Mouse (Mus musculus) midbrain, embryonic 13.5 days (tissue): ENCODE measurements at regions not wholly inside any gene's neighbourhood (a gene's known extent, or its start where the extent isn't known, plus 50 kb on each side); places are given as distances from the start of the nearest gene placed in this dataset. TPM values are rescaled to one million over a fixed set of nuclear protein-coding genes. Genes with fewer than 3 reads are reported as not detected.

Experiments
- ATAC-seq: fragments of 200-750 bp; cut with Nextera tagmentation; 2 replicates; pipeline ENCODE4 v1.8.0; 2017; ENCODE audit warnings: mild to moderate bottlenecking, moderate TSS enrichment, moderate library complexity
- H3K27ac ChIP-seq: fragments of 300-500 bp; sonication (generic); 2 replicates; pipeline ENCODE4 v1.5.1; 2015; ENCODE audit warnings: inconsistent platforms, mild to moderate bottlenecking, moderate library complexity
- H3K27me3 ChIP-seq: fragments of 300-500 bp; sonication (generic); 2 replicates; pipeline ENCODE4 v1.6.1; 2015; ENCODE audit warnings: mild to moderate bottlenecking, inconsistent platforms
- H3K36me3 ChIP-seq: fragments of 300-500 bp; sonication (generic); 2 replicates; pipeline ENCODE4 v1.6.1; 2015; ENCODE audit warnings: mild to moderate bottlenecking, inconsistent platforms
- H3K4me1 ChIP-seq: fragments of 300-500 bp; sonication (generic); replicated peaks from 2 replicates; pipeline ENCODE4 v1.6.1; 2015; ENCODE audit warnings: inconsistent platforms
- H3K4me2 ChIP-seq: fragments of 300-500 bp; sonication (generic); replicated peaks from 2 replicates; pipeline ENCODE4 v1.6.1; 2015; ENCODE audit warnings: moderate library complexity, mild to moderate bottlenecking, inconsistent platforms
- H3K4me3 ChIP-seq: fragments of 300-500 bp; sonication (generic); replicated peaks from 2 replicates; pipeline ENCODE4 v1.5.1; 2015; ENCODE audit warnings: mild to moderate bottlenecking, inconsistent platforms
- H3K9ac ChIP-seq: fragments of 300-500 bp; sonication (generic); replicated peaks from 2 replicates; pipeline ENCODE4 v1.6.1; 2015; ENCODE audit warnings: mild to moderate bottlenecking, inconsistent platforms
- H3K9me3 ChIP-seq: fragments of 300-500 bp; sonication (generic); 2 replicates; pipeline ENCODE4 v1.6.1; 2016; ENCODE audit warnings: mild to moderate bottlenecking, inconsistent platforms
- whole genome bisulfite sequencing: fragments of 180-500 bp; shearing (Covaris S2); methylation state at CpG from one replicate; pipeline ENCODE4 v1.1.7; 2015; 5-methylcytosine and 5-hydroxymethylcytosine counted together
- microRNA-seq: library from miRNA; unstranded; fragments of <30 nt; microRNA quantifications from one replicate; pipeline ENCODE4, GENCODE M21; 2016

DNA sequence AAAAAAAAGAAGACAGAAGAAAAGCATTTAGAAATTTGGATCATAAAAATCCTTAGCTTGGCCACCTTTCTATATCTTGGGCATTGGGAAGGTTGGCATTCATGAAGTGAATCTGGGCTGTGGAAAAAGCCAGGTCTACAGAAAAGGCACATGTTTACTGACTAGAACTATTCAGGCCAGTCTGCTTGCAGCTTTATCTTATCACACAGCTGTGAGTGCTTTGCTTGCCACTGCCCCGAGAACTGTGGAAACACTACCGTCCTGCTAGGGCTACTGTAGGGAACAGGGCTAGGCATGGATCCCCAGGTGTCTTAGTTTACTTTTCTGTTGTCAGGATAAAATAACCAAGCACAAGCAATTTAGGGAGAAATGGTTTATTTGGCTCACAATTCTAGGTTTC, 63.4 kb upstream of the Med14 start:
- Histone ChIP-seq H3K9me3 (no peaks in the 10 kb centered on the region), H3K36me3 (peaks cover 4% of the 10 kb centered on the region; the same call in 1 of the 2 replicates), H3K9ac (no peak overlapping the region), H3K4me1 (no peaks in the 10 kb centered on the region), H3K4me3 (no peak overlapping the region), H3K27me3 (no peaks in the 10 kb centered on the region), H3K4me2 (no peak overlapping the region), H3K27ac (no peak overlapping the region)
- ATAC-seq = no peak
- 93% methylated on average over 2 of the region's 2 CpGs for WGBS

DNA sequence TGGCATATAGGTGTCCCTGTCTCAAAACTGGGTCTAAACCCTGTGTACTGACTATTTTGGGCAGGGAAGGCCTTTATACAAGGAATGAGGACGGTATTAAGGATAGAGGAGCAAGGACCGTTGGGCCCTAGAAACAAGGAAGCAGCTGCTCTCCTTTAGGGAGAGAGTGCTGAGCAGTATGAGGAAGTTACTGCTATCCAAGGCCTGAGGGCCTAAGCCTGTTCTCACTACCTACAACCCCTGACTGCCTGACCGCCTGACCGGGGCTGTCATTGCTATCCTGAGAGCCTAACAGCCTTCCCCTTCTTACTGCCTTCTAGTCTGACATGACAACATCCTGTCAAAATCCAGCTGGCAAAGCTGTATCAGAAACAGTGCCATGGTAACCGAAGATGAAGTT, 62.6 kb upstream of the Med14 start:
- Histone ChIP-seq H3K27ac (no peak overlapping the region), H3K9me3 (no peaks in the 10 kb centered on the region), H3K36me3 (peaks cover 4% of the 10 kb centered on the region; the same call in 1 of the 2 replicates), H3K4me1 (no peaks in the 10 kb centered on the region), H3K4me2 (no peak overlapping the region), H3K4me3 (no peak overlapping the region), H3K27me3 (no peaks in the 10 kb centered on the region), H3K9ac (no peak overlapping the region)
- 87% methylated on average over 5 of the region's 5 CpGs for WGBS
- ATAC-seq = no peak

DNA sequence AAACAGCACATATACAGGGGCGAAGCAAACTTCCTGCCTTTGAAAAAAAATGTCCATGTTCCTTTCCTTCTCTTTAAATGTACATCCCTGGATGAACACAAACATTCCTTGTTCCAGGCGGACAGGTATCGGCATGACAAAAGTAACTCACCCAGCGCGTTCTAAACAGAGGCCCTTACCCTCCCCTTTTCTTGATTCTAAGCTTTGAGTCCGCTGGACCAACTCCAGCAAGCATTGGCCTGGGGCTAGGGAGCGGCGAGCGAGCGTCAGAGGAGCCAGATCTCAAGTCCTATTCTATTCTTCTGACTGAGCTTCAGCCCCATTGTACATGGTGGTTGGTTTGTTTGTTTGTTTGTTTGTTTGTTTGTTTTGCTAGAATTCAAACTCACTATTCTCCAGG, 60.9 kb upstream of the Med14 start:
- no peak overlapping the region for H3K4me3 ChIP-seq
- H3K4me1 ChIP-seq = no peaks in the 10 kb centered on the region
- 81% methylated on average over 10 of the region's 10 CpGs for WGBS
- no peaks in the 10 kb centered on the region for H3K9me3 ChIP-seq
- no peak overlapping the region for H3K27ac ChIP-seq
- no peak overlapping the region for H3K9ac ChIP-seq
- H3K36me3 ChIP-seq = peaks cover 4% of the 10 kb centered on the region; the same call in 1 of the 2 replicates
- no peak overlapping the region for H3K4me2 ChIP-seq
- H3K27me3 ChIP-seq = no peaks in the 10 kb centered on the region
- no peak for ATAC-seq

DNA sequence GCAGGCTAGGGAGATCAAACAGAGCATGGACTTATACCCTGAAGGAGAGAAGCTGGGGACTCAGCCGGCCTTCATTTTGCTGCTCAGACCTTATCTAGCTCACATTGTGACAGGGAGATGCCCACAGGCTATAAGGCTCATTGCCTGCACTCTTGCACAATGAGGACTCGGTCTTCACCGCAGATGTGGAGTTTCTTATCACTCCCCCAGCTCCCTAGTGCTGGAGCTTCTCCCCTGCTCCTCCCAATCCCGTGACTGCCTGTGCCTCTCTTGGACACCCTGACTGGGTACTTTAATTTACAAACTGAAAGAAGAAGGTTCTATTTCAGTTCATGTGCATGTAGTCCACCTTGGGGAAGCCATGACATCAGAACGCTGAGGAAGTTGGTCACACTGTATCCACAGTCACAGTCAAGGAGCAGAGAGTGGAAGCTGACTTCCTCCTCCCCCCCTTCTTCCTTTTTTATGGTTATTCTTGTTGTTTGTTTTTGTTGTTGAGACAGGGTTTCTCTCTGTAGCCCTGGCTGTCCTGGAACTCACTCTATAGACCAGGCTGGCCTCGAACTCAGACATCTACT, 51.3 kb upstream of the Med14 start:
- no peak overlapping the region for H3K4me2 ChIP-seq
- no peak overlapping the region for H3K9ac ChIP-seq
- H3K4me1 ChIP-seq = no peaks in the 10 kb centered on the region
- no peak overlapping the region for H3K27ac ChIP-seq
- no peak overlapping the region for H3K4me3 ChIP-seq
- no peaks in the 10 kb centered on the region for H3K36me3 ChIP-seq
- no peaks in the 10 kb centered on the region for H3K27me3 ChIP-seq
- no peaks in the 10 kb centered on the region for H3K9me3 ChIP-seq
- ATAC-seq = no peak
- WGBS = 81% methylated on average over 6 of the region's 6 CpGs

Small RNAs in the stretch of these regions (microRNA-seq; reads per million reads assigned to microRNA genes)
- not detected for gene Gm25063
